ENCODE assay signal across 22 mouse cellular contexts in genomic region chr6:127143576-127144288, GRCm38 (mm10). TPM values are rescaled to one million over a fixed set of nuclear protein-coding genes. Genes with fewer than 3 reads are reported as not detected.
DNase-seq lines count a peak whose midpoint lies in the region; ATAC-seq and TF ChIP-seq lines count a peak whose summit lies in the region.
"Had no signal": no experiment of that assay in that cellular context is flagged by ENCODE, and none has a peak within 500 bp of the region (broad histone marks: within the 10 kb centered on the region; RNA-seq: fewer than 3 reads in every experiment).

No protein-coding gene starts in this region.

- no peak overlapping the region; the same call in 1 of the 2 replicates for H3K9ac ChIP-seq in forebrain, embryonic 12.5 days
- H3K9ac ChIP-seq in forebrain, embryonic 16.5 days (replicated peaks; ENCODE audit: low read depth, low read length), result no peak overlapping the region
- H3K9ac ChIP-seq in lung, embryonic 14.5 days, result no peak overlapping the region
- H3K9ac ChIP-seq in CH12.LX (ENCODE audit: insufficient read depth, low read depth), result no peak overlapping the region
- H3K9ac ChIP-seq: heart, embryonic 13.5 days; hindbrain, embryonic 15.5 days; intestine, embryonic 15.5 days had no signal

- H3K9me3 ChIP-seq in forebrain, embryonic 12.5 days, result no peaks in the 10 kb centered on the region
- no peaks in the 10 kb centered on the region for H3K9me3 ChIP-seq in forebrain, embryonic 16.5 days (ENCODE audit: control insufficient read depth, low read length)
- H3K9me3 ChIP-seq in lung, embryonic 14.5 days (ENCODE audit: low read depth, low read length), result no peaks in the 10 kb centered on the region
- no peaks in the 10 kb centered on the region for H3K9me3 ChIP-seq in CH12.LX (replicated peaks; ENCODE audit: low read length)
- H3K9me3 ChIP-seq: heart, embryonic 13.5 days; hindbrain, embryonic 15.5 days; intestine, embryonic 15.5 days had no signal

- peaks cover 64% of the 10 kb centered on the region for H3K4me1 ChIP-seq in forebrain, embryonic 12.5 days
- peaks cover 22% of the 10 kb centered on the region for H3K4me1 ChIP-seq in forebrain, embryonic 16.5 days (replicated peaks; ENCODE audit: control insufficient read depth, insufficient read depth, low read length)
- H3K4me1 ChIP-seq in lung, embryonic 14.5 days (ENCODE audit: insufficient read depth), result 0 out of 2 replicates have a peak, but pooled peaks cover 6% of the 10 kb centered on the region
- peaks cover 16 to 65% of the 10 kb centered on the region in 2 experiments for H3K4me1 ChIP-seq in CH12.LX (ENCODE audit: control insufficient read depth in 1 of 2, insufficient read depth in 2 of 2)

- H3K36me3 ChIP-seq in forebrain, embryonic 12.5 days (replicated peaks), result peaks cover 73% of the 10 kb centered on the region
- no peaks in the 10 kb centered on the region for H3K36me3 ChIP-seq in forebrain, embryonic 16.5 days (ENCODE audit: control insufficient read depth, insufficient read depth)
- peaks cover 84% of the 10 kb centered on the region for H3K36me3 ChIP-seq in lung, embryonic 14.5 days (ENCODE audit: insufficient read depth)
- H3K36me3 ChIP-seq in CH12.LX (replicated peaks in 1 of 2; ENCODE audit: control insufficient read depth in 1 of 2, insufficient read depth in 1 of 2, low read length in 1 of 2), result peaks cover 78 to 95% of the 10 kb centered on the region in 2 experiments
- H3K36me3 ChIP-seq: hindbrain, embryonic 15.5 days had no signal

- H3K4me3 ChIP-seq in forebrain, embryonic 12.5 days (replicated peaks), result no peak overlapping the region
- no peak overlapping the region for H3K4me3 ChIP-seq in forebrain, embryonic 16.5 days (replicated peaks; ENCODE audit: low read length)
- no peak overlapping the region for H3K4me3 ChIP-seq in lung, embryonic 14.5 days (ENCODE audit: low read depth, low read length)
- H3K4me3 ChIP-seq in CH12.LX (replicated peaks in 1 of 3; ENCODE audit: low read depth in 2 of 3, low read length in 2 of 3, poor library complexity in 1 of 3), result no peak overlapping the region
- H3K4me3 ChIP-seq: heart, embryonic 13.5 days; hindbrain, embryonic 15.5 days; intestine, embryonic 15.5 days; myocyte had no signal

- H3K79me2 ChIP-seq in CH12.LX (replicated peaks; ENCODE audit: control insufficient read depth, extremely low read depth, insufficient read depth, poor library complexity, severe bottlenecking), result peaks cover 11% of the 10 kb centered on the region

- no peak for ATAC-seq in forebrain, embryonic 12.5 days (ENCODE audit: low FRiP score)
- no peak for ATAC-seq in forebrain, embryonic 16.5 days
- ATAC-seq in lung, embryonic 14.5 days (ENCODE audit: insufficient read depth), result no peak
- ATAC-seq: intestine, embryonic 15.5 days had no signal

- dilution Hi-C loops in CH12.LX (cut with MboI; ENCODE audit: extremely low pct_ligation_motif_present, extremely low pct_unique_long_range_greater_than_20kb, low sequenced_read_pairs), result no loop called here

- H3K27me3 ChIP-seq in forebrain, embryonic 12.5 days, result no peaks in the 10 kb centered on the region
- H3K27me3 ChIP-seq in forebrain, embryonic 16.5 days (replicated peaks; ENCODE audit: control insufficient read depth, insufficient read depth, low read length), result no peaks in the 10 kb centered on the region
- no peaks in the 10 kb centered on the region for H3K27me3 ChIP-seq in lung, embryonic 14.5 days (ENCODE audit: insufficient read depth, low read length)
- H3K27me3 ChIP-seq in CH12.LX (replicated peaks), result no peaks in the 10 kb centered on the region
- H3K27me3 ChIP-seq: heart, embryonic 13.5 days; intestine, embryonic 15.5 days had no signal

- WGBS in forebrain, embryonic 12.5 days, result 85% methylated on average over 7 of the region's 7 CpGs
- WGBS in forebrain, embryonic 16.5 days, result 78% methylated on average over 7 of the region's 7 CpGs
- WGBS in lung, embryonic 14.5 days, result 77% methylated on average over 7 of the region's 7 CpGs

- in situ Hi-C loops in CH12.LX (cut with MboI; ENCODE audit: low pct_ligation_motif_present, low pct_unique_long_range_greater_than_20kb, low sequenced_read_pairs), result loop anchor here (10.0 kb wide), 1 partner anchor 311 kb away; no protein-coding TSS in a partner anchor

- TF ChIP-seq POLR2A in CH12.LX (IDR thresholded peaks at IDR 0.05; ENCODE audit: low read depth, low read length), result no peak

- H3K27ac ChIP-seq in forebrain, embryonic 12.5 days, result peak overlapping the region; percentile 56
- H3K27ac ChIP-seq in forebrain, embryonic 16.5 days (ENCODE audit: low read length), result no peak overlapping the region
- H3K27ac ChIP-seq in lung, embryonic 14.5 days (ENCODE audit: low read depth), result 0 out of 2 replicates have a peak overlapping the region, but pooled peaks have one; percentile 0
- H3K27ac ChIP-seq in CH12.LX (ENCODE audit: insufficient read depth, low read depth), result peak overlapping the region; percentile 47
- H3K27ac ChIP-seq: hindbrain, embryonic 15.5 days; intestine, embryonic 15.5 days had no signal

- TF ChIP-seq CTCF in lung, embryonic 14.5 days (IDR thresholded peaks at IDR 0.05; ENCODE audit: low read depth), result no peak
- TF ChIP-seq CTCF in CH12.LX (conservative IDR thresholded peaks at IDR 0.05 in 1 of 2, IDR thresholded peaks at IDR 0.05 in 1 of 2; ENCODE audit: low read depth in 2 of 2, low read length in 2 of 2), result no peak

- DNase-seq in lung, embryonic 14.5 days, result peak; percentile 32
- no peak for DNase-seq in lung, postnatal 36 days
- no peak for DNase-seq in CH12.LX (ENCODE audit: extremely low read depth)
- DNase-seq in adipocyte (ENCODE audit: low spot score), result peak; percentile 76
- no peak for DNase-seq in frontal cortex, postnatal 14 days (ENCODE audit: low spot score in 2 of 2)
- no peak for DNase-seq in layer of hippocampus, postnatal 14 days (ENCODE audit: low spot score in 2 of 2)
- DNase-seq: adrenal gland, adult 8-10 months; B cell, adult 2 months; cerebellum, postnatal 25 days; embryo, embryonic 11 days; gastrocnemius, postnatal 10 days; heart, adult 11 months; kidney, postnatal 4 days; right cerebral cortex, postnatal 14 days; spleen, adult 18-20 months; thymus, postnatal 4 days had no signal

- TF ChIP-seq EP300 in CH12.LX (IDR thresholded peaks at IDR 0.05; ENCODE audit: low read length), result no peak

- H3K4me2 ChIP-seq in forebrain, embryonic 12.5 days, result no peak overlapping the region
- H3K4me2 ChIP-seq in forebrain, embryonic 16.5 days (ENCODE audit: low read length), result no peak overlapping the region
- no peak overlapping the region for H3K4me2 ChIP-seq in lung, embryonic 14.5 days
- H3K4me2 ChIP-seq in CH12.LX (ENCODE audit: insufficient read depth, low read depth, poor library complexity, severe bottlenecking), result no peak overlapping the region
- H3K4me2 ChIP-seq: heart, embryonic 13.5 days; hindbrain, embryonic 15.5 days; intestine, embryonic 15.5 days had no signal

- TF ChIP-seq RAD21 in CH12.LX (IDR thresholded peaks at IDR 0.05; ENCODE audit: low read depth, low read length), result no peak

TF ChIP-seq in CH12.LX, 34 proteins besides CTCF, POLR2A, EP300 and RAD21:
- TF ChIP-seq BHLHE40 (IDR thresholded peaks at IDR 0.05; ENCODE audit: low read depth, low read length), result no peak
- TF ChIP-seq POLR2AphosphoS2 (IDR thresholded peaks at IDR 0.05; ENCODE audit: low read depth, low read length), result peak; percentile 83; the same call in 1 of the 2 replicates

RNA-seq across cellular contexts. Expression of gene Ccnd2, which starts 8.3 kb away (rescaled TPM):
- polyA plus RNA-seq in forebrain, embryonic 12.5 days (2016; fragmentation: Nextera tagmentation; extraction: Ambion mirVana), result 1,349 and 1,505 TPM in 2 replicates
- 1,169 and 1,368 TPM in 2 replicates for polyA plus RNA-seq in forebrain, embryonic 16.5 days (2015; fragmentation: Nextera tagmentation; extraction: Ambion mirVana)
- 660 and 684 TPM in 2 replicates for polyA plus RNA-seq in lung, embryonic 14.5 days (2014; fragmentation: Nextera tagmentation; extraction: Ambion mirVana)
- total RNA-seq in CH12.LX (2012; rRNA removed) (99.4 and 146 TPM in 2 replicates), CH12.LX (2014; rRNA removed) (33.5 and 42.4 TPM in 2 replicates)
- polyA plus RNA-seq in CH12.LX (2012; ENCODE audit: insufficient read length, low read depth), result 255 and 299 TPM in 2 replicates
- 100 to 1,000 TPM; 174 to 210 TPM for total RNA-seq in layer of hippocampus, postnatal 14 days (2021)

RNA-seq across cellular contexts. Expression of gene Tigar, which starts 34.4 kb away (rescaled TPM):
- polyA plus RNA-seq in forebrain, embryonic 12.5 days (2016; fragmentation: Nextera tagmentation; extraction: Ambion mirVana), result 8.8 and 9.9 TPM in 2 replicates
- 8.2 and 9.2 TPM in 2 replicates for polyA plus RNA-seq in forebrain, embryonic 16.5 days (2015; fragmentation: Nextera tagmentation; extraction: Ambion mirVana)
- polyA plus RNA-seq in lung, embryonic 14.5 days (2014; fragmentation: Nextera tagmentation; extraction: Ambion mirVana), result 3.0 and 3.5 TPM in 2 replicates
- total RNA-seq in CH12.LX (2012; rRNA removed) (8.9 and 12.4 TPM in 2 replicates), CH12.LX (2014; rRNA removed) (11.5 and 11.8 TPM in 2 replicates)
- 18.6 and 20.8 TPM in 2 replicates for polyA plus RNA-seq in CH12.LX (2012; ENCODE audit: insufficient read length, low read depth)
- total RNA-seq in layer of hippocampus, postnatal 14 days (2021), result 10 to 100 TPM; 30.6 to 36.6 TPM

Comparison
In these comparisons a context has a peak if more than half of its experiments do, and no peak if none do; other contexts are left out.
1. DNase-seq: peak in lung, embryonic 14.5 days (single experiment) and adipocyte (single experiment); none in lung, postnatal 36 days (single experiment), CH12.LX (single experiment), frontal cortex, postnatal 14 days (0 of 2) and layer of hippocampus, postnatal 14 days (0 of 2).